Mouse (Mus musculus) right cerebral cortex, postnatal 25 days (tissue): Measurements from ENCODE around the gene Gm13030.
"Not testable (repeated sequence)": the region's sequence is repeated elsewhere in the genome, so short reads cannot be mapped to it uniquely, and the experiment has no call there.

ENCODE experiments used
- DNase-seq: peaks from one replicate; pipeline ENCODE4 v3.0.0; 2022

Gene Gm13030

GRCm38 (mm10) chr4:138865092-138865491 lies 8.7 kb downstream of the Gm13030 start:
- DNase-seq = no peak

DNA sequence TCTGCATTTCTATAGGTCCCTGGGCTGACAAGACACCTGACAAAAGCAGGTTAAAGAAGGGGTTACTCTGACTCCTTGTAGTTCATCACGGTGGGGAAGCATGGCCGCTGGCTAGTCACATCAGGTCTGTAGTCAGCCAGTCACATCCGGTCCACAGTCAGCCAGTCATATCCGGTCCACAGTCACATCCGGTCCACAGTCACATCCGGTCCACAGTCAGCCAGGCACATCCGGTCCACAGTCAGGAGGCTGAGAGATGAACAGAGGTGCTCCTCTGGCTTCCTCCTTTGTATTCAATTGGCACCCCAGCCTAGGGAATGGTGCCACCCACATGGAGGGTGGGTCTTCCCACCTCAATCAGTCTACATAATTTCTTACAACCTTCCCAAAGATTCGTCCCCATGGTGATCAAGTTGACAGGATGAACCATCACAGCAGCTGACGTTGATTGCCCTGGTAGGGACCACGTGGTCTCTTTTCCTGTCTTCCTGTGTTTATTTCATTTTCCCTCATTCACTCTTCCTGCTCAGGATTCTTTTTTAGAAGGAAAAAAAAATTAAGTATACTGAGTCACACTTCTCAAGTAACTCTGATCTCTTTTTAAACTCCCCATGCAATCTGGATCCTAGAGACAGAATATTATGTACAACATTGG lies 10.3 kb downstream of the Gm13030 start, which contains the start of gene Pla2g5:
Gene Pla2g5 (minus strand): TSS at position 139 of the 655 bp plus-strand sequence.
- no peak for DNase-seq

DNA sequence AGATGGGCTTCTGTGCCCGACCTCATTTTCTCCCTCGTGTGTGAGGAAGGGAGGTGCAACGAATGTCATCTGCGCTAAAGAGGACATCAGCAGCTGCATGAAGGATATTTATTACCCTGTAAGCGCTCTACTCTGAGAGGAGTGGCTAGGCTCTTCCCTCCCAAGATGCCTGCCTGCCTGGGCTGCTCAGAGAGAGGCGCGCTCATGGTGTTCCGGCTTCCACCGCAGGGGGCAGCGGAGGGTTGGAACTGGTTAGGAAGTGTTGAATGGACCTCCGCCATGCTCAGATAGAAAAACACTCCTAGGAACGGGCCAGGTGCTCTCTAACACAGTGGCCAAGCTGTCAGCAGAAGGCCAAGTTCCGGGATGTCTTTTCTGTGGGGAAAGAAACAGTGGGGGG lies 14.0 kb downstream of the Gm13030 start:
- peak; percentile 70 for DNase-seq

GRCm38 (mm10) chr4:138859245-138859644 lies 14.5 kb downstream of the Gm13030 start:
- no peak for DNase-seq

- no peak for DNase-seq
Measured at GRCm38 (mm10) chr4:138858446-138858845, 15.3 kb downstream of the Gm13030 start.

GRCm38 (mm10) chr4:138857576-138857975 lies 16.2 kb downstream of the Gm13030 start:
- no peak for DNase-seq

GRCm38 (mm10) chr4:138856491-138856890 lies 17.3 kb downstream of the Gm13030 start:
- DNase-seq = no peak

GRCm38 (mm10) chr4:138855092-138855632 lies 18.6 kb downstream of the Gm13030 start:
- DNase-seq = no peak

GRCm38 (mm10) chr4:138852961-138853360 lies 20.8 kb downstream of the Gm13030 start:
- DNase-seq = no peak

DNA sequence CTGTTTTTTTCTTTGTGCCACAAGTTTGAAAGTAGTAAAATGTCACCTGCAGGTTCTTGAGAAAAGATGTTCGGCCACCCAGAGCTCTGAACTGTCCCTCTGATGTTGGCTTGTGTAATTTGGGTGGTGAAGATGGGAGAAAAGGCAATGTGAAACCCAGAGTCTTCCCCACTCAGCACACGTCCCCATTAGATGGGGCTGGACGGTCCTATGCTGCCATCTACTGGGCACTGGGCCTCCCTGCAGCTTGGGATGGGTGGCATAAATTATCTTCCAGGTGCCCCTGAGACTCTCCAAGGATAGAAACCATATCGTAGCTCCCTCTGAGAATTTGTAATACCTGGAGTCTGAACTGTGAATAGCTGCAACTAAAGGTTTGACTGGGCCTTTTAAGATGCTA lies 22.3 kb downstream of the Gm13030 start:
- DNase-seq = peak; percentile 82

GRCm38 (mm10) chr4:138841386-138841785 lies 32.4 kb downstream of the Gm13030 start:
- peak; percentile 86 for DNase-seq

DNA sequence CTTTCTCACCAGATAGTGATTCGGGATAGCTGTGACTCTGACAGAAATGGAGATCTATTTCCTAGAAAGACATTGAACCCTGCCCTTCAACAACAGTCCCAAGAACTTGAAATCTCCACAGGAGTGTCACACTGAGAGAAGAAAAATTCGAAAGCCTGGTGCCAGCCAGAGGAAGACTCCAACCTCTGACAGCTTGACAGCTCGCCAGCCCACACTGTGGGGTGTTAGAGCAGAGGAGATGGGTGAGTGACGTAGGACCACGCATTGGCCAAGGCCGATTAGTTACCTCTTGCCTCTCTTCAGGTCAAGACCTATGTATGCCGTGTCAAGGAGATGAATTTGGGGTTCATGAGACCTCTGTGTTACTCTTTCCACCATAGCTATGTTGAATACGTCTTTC lies 33.0 kb downstream of the Gm13030 start:
- DNase-seq = no peak

DNA sequence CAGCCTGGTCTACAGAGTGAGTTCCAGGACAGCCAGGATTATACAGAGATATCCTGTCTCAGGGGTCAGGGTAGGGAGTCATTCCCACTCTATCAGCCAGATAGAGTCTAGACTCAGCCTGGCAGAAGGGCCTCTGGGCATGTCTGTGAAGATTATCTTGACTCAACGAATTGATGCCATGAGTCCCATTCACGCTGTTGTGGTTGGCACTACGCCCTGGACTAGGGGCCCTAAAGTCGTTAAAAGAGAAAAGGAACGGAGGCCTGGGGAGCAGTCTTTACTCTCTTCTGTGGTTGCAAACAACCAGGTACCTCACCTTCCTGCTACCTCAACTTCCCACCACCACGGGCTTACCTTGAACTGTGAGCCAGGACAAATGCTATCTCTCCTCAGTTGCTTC lies 34.0 kb downstream of the Gm13030 start:
- no peak for DNase-seq

DNA sequence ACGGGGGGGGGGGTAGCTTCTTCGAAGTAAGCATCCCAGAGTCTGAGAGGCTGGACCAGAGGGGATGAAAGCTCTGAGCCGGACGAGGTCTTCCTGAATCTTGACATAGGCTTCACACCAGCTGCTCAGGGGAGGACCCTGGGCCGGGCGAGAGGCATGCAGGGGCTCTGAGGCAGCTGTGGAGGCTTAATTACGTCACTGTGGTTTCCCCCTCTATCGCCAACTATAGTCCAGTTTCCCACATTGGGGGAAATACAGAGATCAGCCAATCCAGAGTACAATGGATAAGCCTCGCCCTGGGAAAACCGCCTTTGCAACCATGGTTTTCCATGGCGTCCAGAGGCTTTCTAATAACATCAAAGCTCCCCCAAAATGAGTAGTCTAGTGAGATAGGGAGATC lies 46.6 kb downstream of the Gm13030 start:
- DNase-seq = no peak

- DNase-seq = no peak
Measured at GRCm38 (mm10) chr4:138825751-138826567, 47.8 kb downstream of the Gm13030 start.

DNA sequence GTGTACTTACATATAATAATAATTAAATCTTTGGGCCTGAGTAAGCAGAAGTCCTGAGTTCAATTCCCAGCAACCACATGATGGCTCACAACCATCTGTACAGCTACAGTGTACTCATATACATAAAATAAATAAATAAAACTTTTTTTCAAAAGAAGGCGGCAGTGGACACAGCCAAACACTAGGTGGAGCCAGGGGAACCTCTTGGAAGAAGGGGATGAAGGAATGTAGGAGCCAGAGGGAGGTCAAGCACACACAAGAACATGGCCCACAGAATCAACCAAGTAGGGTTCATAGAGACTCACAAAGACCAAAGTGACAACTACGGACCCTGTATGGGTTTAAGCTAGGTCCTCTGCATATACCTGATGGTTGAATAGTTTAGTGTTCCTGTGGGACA lies 49.1 kb downstream of the Gm13030 start:
- DNase-seq = no peak

DNA sequence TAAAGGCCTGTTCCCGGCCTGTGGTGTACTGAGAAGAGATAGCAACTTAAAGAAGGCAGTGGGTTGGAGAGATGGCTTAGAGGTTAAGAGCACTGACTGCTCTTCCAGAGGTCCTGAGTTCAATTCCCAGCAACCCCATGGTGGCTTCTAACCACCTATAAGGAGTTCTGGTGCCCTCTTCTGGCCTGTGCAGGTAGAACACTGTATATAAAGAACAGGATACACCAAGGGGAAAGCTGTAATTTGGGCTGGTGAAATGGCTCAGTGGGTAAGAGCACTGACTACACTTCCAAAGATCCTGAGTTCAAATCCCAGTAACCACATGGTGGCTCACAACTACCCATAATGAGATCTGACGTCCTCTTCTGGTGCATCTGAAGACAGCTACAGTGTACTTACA lies 49.6 kb downstream of the Gm13030 start:
- DNase-seq = not testable (repeated sequence)

- DNase-seq = no peak
Measured at GRCm38 (mm10) chr4:138821036-138821435, 52.7 kb downstream of the Gm13030 start.
